Mouse (Mus musculus) intestine, embryonic 16.5 days (tissue): Measurements from ENCODE around the gene Cnbp. TPM values are rescaled to one million over a fixed set of nuclear protein-coding genes. Genes with fewer than 3 reads are reported as not detected.
A peak's percentile ranks its signal among the peaks of the same experiment; 100 is the strongest.

Experiments
- ATAC-seq: fragments of 200-750 bp; cut with Nextera tagmentation; 2 replicates; pipeline ENCODE4 v1.8.0; 2017; ENCODE audit warnings: moderate TSS enrichment, moderate library complexity
- H3K27ac ChIP-seq: fragments of 300-500 bp; sonication (generic); 2 replicates; pipeline ENCODE4 v1.5.1; 2014; ENCODE audit warnings: mild to moderate bottlenecking, low read length
- H3K27me3 ChIP-seq: fragments of 300-500 bp; sonication (generic); replicated peaks from 2 replicates; pipeline ENCODE4 v1.6.1; 2014; ENCODE audit warnings: low read length, control low read depth, mixed read lengths; ENCODE audit not compliant: control insufficient read depth, insufficient read depth
- H3K36me3 ChIP-seq: fragments of 300-500 bp; sonication (generic); 2 replicates; pipeline ENCODE4 v1.6.1; 2014; ENCODE audit warnings: low read length, control low read depth; ENCODE audit not compliant: control insufficient read depth, insufficient read depth
- H3K4me1 ChIP-seq: fragments of 300-500 bp; sonication (generic); 2 replicates; pipeline ENCODE4 v1.6.1; 2014; ENCODE audit warnings: low read length, control low read depth, mixed read lengths; ENCODE audit not compliant: control insufficient read depth, insufficient read depth
- H3K4me2 ChIP-seq: fragments of 300-500 bp; sonication (generic); 2 replicates; pipeline ENCODE4 v1.6.1; 2014; ENCODE audit warnings: low read depth, low read length, control low read depth
- H3K4me3 ChIP-seq: fragments of 300-500 bp; sonication (generic); 2 replicates; pipeline ENCODE4 v1.5.1; 2014; ENCODE audit warnings: mild to moderate bottlenecking, low read length
- H3K9ac ChIP-seq: fragments of 300-500 bp; sonication (generic); 2 replicates; pipeline ENCODE4 v1.6.1; 2014; ENCODE audit warnings: low read depth, low read length
- H3K9me3 ChIP-seq: fragments of 300-500 bp; sonication (generic); 2 replicates; pipeline ENCODE4 v1.6.1; 2016; ENCODE audit warnings: low read length, control low read depth; ENCODE audit not compliant: control insufficient read depth
- WGBS: fragments of 180-500 bp; shearing (Covaris S2); extraction: QIAGEN DNeasy Blood & Tissue Kit; methylation state at CpG from one replicate; pipeline ENCODE4 v1.1.7; 2014; 5-methylcytosine and 5-hydroxymethylcytosine counted together
- polyA plus RNA-seq: library from polyadenylated mRNA; unstranded; fragments of >200 nt; fragmentation: Nextera tagmentation; extraction: Ambion mirVana; gene quantifications from 2 replicates; pipeline ENCODE4 v1.2.1, GENCODE M21; 2015

Gene Cnbp
- polyA plus RNA-seq, 1 experiment from 2014 or later = 949 TPM

DNA sequence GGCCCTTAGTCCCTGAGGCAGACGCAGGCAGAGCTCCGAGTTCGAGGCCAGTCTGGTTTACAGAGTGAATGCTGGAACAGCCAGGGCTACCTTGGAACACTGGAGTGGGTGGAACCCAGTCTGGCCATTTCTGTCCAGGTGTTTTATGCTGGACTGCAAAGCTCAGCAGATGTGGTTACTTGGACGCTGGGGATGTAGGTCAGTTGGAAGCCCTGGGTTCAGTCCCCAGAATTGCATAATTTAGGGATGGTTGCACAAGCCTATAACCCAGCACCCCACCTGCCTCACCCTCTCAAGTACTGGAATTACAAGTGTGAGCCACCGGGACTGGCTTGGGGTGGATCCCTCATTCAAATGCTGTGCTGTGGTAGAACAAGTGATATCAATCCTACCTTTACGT, 15.3 kb upstream of the Cnbp start:
- no peaks in the 10 kb centered on the region for H3K27me3 ChIP-seq
- ATAC-seq = no peak
- H3K4me2 ChIP-seq = no peak overlapping the region
- no peak overlapping the region for H3K9ac ChIP-seq
- WGBS = 85% methylated on average over 6 of the region's 6 CpGs
- no peak overlapping the region for H3K27ac ChIP-seq
- no peaks in the 10 kb centered on the region; the same call in 1 of the 2 replicates for H3K4me1 ChIP-seq
- no peak overlapping the region for H3K4me3 ChIP-seq
- no peaks in the 10 kb centered on the region for H3K9me3 ChIP-seq
- H3K36me3 ChIP-seq = no peaks in the 10 kb centered on the region

GRCm38 (mm10) chr6:87857071-87857470, 6.2 kb upstream of the Cnbp start:
- ATAC-seq = no peak
- Histone ChIP-seq H3K36me3 (no peaks in the 10 kb centered on the region), H3K4me2 (no peak overlapping the region), H3K4me1 (no peaks in the 10 kb centered on the region), H3K4me3 (no peak overlapping the region), H3K27me3 (no peaks in the 10 kb centered on the region), H3K27ac (no peak overlapping the region), H3K9me3 (no peaks in the 10 kb centered on the region), H3K9ac (0 out of 2 replicates have a peak overlapping the region, but pooled peaks have one; percentile 10)
- 41% methylated on average over 1 of the region's 1 CpGs for WGBS

DNA sequence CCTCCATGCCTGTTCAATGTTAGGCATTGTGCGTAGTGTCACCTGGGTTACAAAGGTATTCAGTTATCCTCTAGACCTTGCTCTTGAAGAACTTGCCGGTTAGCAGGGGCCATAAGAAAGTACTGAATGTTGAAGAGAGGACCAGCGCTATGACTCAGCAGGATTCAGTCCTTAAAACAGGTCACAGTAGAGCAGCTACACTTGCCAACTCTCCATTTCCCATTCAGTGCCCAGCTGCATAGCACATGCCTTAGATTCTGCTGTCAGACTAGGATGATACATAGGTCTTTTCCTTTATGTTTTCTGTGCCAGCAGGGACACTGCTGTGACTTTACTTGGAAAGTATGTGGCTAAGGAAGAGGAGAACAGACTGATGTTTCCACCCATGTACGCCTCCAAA, 2.5 kb upstream of the Cnbp start:
- H3K4me1 ChIP-seq = peaks cover 7% of the 10 kb centered on the region
- H3K9me3 ChIP-seq = no peaks in the 10 kb centered on the region
- no peak overlapping the region for H3K9ac ChIP-seq
- no peak overlapping the region for H3K27ac ChIP-seq
- WGBS = 78% methylated on average over 4 of the region's 4 CpGs
- no peak overlapping the region for H3K4me2 ChIP-seq
- no peak for ATAC-seq
- H3K27me3 ChIP-seq = no peaks in the 10 kb centered on the region
- H3K36me3 ChIP-seq = no peaks in the 10 kb centered on the region
- no peak overlapping the region for H3K4me3 ChIP-seq

DNA sequence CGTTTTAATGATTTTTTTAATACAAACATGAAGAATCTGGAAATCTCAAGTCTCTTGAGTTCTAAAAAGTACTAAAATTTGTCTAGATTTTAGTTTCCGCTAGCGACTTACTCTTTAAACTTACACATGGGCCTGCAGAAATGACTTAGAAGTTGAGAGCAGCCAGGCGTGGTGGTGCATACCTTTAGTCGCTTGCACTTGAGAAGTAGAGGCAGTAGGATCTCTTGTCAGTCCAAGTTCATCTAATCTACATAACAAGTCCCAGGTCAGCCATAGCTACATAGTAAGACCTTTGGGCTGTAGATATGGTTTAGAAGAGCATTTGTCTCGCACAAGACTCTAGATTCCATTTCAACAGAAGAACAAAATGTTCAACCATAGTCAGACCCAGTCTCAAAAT, 965 bp upstream of the Cnbp start:
- peaks cover 16% of the 10 kb centered on the region for H3K4me1 ChIP-seq
- no peaks in the 10 kb centered on the region for H3K9me3 ChIP-seq
- no peak overlapping the region for H3K9ac ChIP-seq
- no peaks in the 10 kb centered on the region for H3K36me3 ChIP-seq
- no peaks in the 10 kb centered on the region for H3K27me3 ChIP-seq
- ATAC-seq = no peak
- H3K4me3 ChIP-seq = no peak overlapping the region
- WGBS = 81% methylated on average over 6 of the region's 6 CpGs
- no peak overlapping the region for H3K27ac ChIP-seq
- H3K4me2 ChIP-seq = no peak overlapping the region

- WGBS = under 1% methylated on average over 70 of the region's 73 CpGs
- no peaks in the 10 kb centered on the region for H3K9me3 ChIP-seq
- H3K4me3 ChIP-seq = peak overlapping the region; percentile 99
- peak overlapping the region; percentile 68 for H3K4me2 ChIP-seq
- no peaks in the 10 kb centered on the region for H3K27me3 ChIP-seq
- ATAC-seq = peak; percentile 77
- H3K4me1 ChIP-seq = peaks cover 18% of the 10 kb centered on the region
- H3K9ac ChIP-seq = peak overlapping the region; percentile 96
- peaks cover under 1% of the 10 kb centered on the region for H3K36me3 ChIP-seq
- H3K27ac ChIP-seq = peak overlapping the region; percentile 96
Measured at GRCm38 (mm10) chr6:87850155-87850899, 579 bp downstream of the Cnbp start.

DNA sequence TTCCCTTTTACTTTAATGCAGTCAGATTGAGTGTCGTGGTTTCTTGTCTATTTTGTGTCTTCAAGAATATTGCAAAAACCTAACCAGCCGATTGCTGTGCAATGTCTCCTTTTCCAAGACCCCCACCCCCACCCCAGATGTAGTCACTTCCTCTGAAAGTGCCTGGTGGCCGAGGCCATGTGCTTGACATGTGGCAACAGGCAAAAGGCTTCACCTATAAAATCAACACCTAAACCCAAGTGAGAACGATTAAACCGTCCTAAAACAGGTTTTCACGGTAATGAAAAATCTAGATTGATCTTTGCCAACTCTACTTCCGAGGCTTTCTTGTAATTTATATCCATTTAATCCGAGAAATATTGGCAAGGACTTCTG, 1.1 kb downstream of the Cnbp start:
- WGBS = under 1% methylated on average over 8 of the region's 8 CpGs
- Histone ChIP-seq H3K27ac (peak overlapping the region; percentile 96; the same call in 1 of the 2 replicates), H3K4me2 (peak overlapping the region; percentile 68), H3K9ac (peak overlapping the region; percentile 96), H3K4me1 (peaks cover 18% of the 10 kb centered on the region), H3K27me3 (no peaks in the 10 kb centered on the region), H3K9me3 (no peaks in the 10 kb centered on the region), H3K36me3 (peaks cover 6% of the 10 kb centered on the region), H3K4me3 (peak overlapping the region; percentile 99)
- ATAC-seq = no peak

- no peaks in the 10 kb centered on the region for H3K9me3 ChIP-seq
- H3K27me3 ChIP-seq = no peaks in the 10 kb centered on the region
- H3K4me2 ChIP-seq = no peak overlapping the region
- WGBS = 86% methylated on average over 1 of the region's 1 CpGs
- no peak overlapping the region for H3K9ac ChIP-seq
- H3K4me1 ChIP-seq = peaks cover 18% of the 10 kb centered on the region
- no peak overlapping the region for H3K4me3 ChIP-seq
- H3K27ac ChIP-seq = no peak overlapping the region
- ATAC-seq = no peak
- H3K36me3 ChIP-seq = peaks cover 24% of the 10 kb centered on the region
Measured at GRCm38 (mm10) chr6:87846813-87847212, 4.1 kb downstream of the Cnbp start.

DNA sequence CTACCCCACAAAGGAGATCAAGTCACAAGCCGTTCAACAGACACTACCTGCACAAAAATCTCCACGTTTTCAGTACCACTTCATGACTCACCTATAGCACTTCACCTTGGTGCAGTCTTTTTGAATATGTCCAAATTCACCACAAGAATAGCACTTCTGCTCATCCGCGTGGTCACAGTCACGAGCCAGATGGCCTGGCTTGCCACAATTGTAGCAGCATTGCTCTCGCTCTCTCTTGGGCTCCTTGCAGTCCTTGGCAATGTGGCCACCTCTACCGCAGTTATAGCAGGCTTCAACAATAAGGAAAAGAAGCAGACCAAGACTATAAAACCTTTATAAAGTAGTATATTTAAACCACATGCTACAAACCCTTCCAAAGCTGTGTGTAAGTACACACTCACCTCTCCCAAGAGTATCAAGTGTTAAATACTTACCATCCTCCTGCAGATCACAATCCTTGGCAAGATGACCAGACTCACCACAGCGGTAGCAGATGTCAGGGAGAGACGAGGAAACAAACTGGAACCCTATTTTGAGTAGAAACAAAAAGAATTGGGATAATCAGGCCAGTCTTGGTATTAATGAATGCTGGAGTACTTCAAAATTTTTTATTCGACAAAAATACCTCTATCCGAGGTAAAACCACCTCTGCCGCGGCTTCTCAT, 5.7 kb downstream of the Cnbp start:
- H3K4me1 ChIP-seq = peaks cover 16% of the 10 kb centered on the region
- ATAC-seq = no peak
- 92% methylated on average over 13 of the region's 13 CpGs for WGBS
- H3K4me3 ChIP-seq = no peak overlapping the region
- no peaks in the 10 kb centered on the region for H3K9me3 ChIP-seq
- H3K9ac ChIP-seq = no peak overlapping the region
- no peak overlapping the region for H3K4me2 ChIP-seq
- H3K27ac ChIP-seq = no peak overlapping the region
- H3K27me3 ChIP-seq = no peaks in the 10 kb centered on the region
- H3K36me3 ChIP-seq = peaks cover 24% of the 10 kb centered on the region

DNA sequence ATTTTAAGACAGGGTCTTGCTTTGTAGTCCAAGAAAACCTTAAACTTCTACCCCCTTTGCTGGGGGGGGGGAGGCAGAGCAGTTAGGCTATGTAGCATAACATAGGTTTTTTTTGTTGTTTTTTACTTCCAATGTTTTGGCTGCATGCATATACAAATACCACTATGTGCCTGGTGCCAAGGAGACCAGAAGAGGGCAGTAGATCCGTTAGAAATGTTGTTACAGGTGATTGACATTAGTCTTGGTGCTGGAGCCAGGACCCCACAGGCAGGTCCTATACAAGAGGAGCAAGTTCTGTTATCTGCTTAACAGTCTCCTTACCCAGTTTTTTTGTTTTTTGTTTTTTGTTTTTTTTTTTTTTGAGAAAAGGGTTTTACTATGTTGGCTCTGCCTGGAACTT, 8.7 kb downstream of the Cnbp start:
- 17% methylated on average over 1 of the region's 1 CpGs for WGBS
- H3K4me3 ChIP-seq = no peak overlapping the region
- peaks cover 24% of the 10 kb centered on the region for H3K36me3 ChIP-seq

More for the DNA sequence above, 8.7 kb downstream of the Cnbp start:
- no peak overlapping the region for H3K27ac ChIP-seq
- peaks cover 9% of the 10 kb centered on the region for H3K4me1 ChIP-seq
- no peaks in the 10 kb centered on the region for H3K9me3 ChIP-seq
- H3K4me2 ChIP-seq = no peak overlapping the region
- H3K9ac ChIP-seq = no peak overlapping the region
- no peak for ATAC-seq
- H3K27me3 ChIP-seq = no peaks in the 10 kb centered on the region
